Mouse (Mus musculus) adrenal gland, adult 8-10 months (tissue): ENCODE data around the gene Runx3. TPM values are rescaled to one million over a fixed set of nuclear protein-coding genes. Genes with fewer than 3 reads are reported as not detected.
"Not testable (repeated sequence)": the region's sequence is repeated elsewhere in the genome, so short reads cannot be mapped to it uniquely, and the experiment has no call there.

Source experiments
- DNase-seq: peaks from one replicate; pipeline ENCODE4 v3.0.0; 2022
- total RNA-seq, 4 experiments: library from RNA; stranded (reverse); gene quantifications; 2 replicates each; pipeline ENCODE4 v1.2.4; 2022

Gene Runx3
- total RNA-seq, 4 experiments from 2014 or later = 0.96 to 3.8 (median 2.1) TPM

DNA sequence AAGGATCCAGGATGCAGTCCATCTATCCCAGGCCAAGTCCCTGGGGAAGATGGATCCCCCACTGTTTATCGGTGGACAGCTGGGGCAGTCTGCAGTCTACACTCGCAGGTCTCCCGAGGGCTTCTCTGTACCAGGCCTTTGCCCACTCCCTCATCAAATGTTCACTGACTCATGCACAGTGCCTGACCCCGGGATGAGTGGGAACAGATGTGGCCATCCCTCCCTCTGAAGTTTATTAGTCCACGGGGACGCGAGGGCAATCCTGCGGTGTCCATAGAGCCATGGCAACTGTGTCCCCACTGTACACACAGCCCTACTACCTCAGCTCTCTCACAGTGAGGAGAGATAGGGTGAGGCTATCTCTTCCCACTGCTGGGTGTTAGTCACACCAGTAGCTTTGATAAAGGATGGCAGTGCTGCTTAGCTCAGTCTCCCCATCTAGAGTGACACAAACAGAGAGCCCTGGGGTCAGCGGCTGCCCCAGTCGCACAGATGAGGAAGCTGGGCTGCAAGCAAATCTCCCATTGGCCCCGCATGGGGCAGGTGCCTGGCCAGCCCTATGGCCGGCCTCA is 50.9 kb downstream of the Runx3 start:
- DNase-seq = no peak

- no peak for DNase-seq
Observed at GRCm38 (mm10) chr4:135175406-135176120, 55.1 kb downstream of the Runx3 start.

DNA sequence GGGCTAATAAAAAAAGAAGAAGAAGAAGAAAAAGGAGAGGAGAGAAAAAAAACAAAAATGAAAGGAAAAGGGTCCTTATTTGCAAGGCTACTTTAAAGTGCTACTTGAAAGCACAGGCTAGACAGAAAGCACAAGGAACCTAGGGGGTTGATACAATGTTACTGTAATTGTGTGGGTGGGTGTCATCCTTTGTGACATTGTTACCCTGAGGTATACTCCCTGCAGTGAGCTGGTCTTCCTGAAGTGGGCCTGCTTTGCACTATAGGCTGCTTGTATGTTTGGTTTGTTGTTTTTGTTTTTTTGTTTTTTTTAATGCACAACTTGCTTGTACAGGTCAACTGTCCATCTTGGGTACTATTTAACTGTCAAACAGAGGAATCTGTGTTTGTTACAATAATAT is 57.1 kb downstream of the Runx3 start:
- no peak for DNase-seq

- DNase-seq = no peak
Observed at GRCm38 (mm10) chr4:135179077-135179481, 58.6 kb downstream of the Runx3 start.

DNA sequence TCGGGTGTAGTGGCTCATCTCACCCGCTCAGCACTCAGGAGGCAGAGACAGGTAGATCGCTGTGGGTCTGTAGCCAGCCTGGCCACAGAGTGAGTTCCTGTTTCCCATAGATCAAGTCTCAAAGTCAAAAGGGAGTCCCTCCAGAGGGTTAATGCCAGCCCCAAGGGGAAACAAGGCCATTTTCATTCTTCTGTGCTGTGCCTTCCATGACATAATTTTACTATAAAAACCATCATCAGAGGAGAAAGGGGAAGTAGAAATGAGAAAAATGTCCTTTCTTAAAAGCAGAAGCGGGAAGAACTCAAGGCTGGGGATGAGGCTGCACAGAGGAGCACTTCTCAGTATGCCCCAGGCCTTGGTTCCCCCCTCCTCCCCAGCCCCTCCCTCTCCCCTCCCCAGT is 61.4 kb downstream of the Runx3 start:
- DNase-seq = no peak

DNA sequence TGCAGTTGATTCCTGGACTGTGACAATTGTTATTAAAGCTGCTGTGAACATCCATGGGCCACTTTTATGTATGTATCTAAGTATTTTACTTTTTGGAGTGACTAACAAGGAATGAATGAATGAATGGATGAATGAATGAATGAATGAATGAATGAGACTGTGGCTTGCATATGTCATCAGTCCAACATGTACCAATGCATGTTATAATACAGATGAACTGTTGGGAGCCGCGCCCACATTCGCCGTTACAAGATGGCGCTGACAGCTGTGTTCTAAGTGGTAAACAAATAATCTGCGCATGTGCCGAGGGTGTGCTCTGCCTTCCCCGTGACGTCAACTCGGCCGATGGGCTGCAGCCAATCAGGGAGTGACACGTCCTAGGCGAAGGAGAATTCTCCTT is 63.8 kb downstream of the Runx3 start:
- DNase-seq = not testable (repeated sequence)

GRCm38 (mm10) chr4:135189452-135190008 is 69.1 kb downstream of the Runx3 start:
- DNase-seq = no peak

DNA sequence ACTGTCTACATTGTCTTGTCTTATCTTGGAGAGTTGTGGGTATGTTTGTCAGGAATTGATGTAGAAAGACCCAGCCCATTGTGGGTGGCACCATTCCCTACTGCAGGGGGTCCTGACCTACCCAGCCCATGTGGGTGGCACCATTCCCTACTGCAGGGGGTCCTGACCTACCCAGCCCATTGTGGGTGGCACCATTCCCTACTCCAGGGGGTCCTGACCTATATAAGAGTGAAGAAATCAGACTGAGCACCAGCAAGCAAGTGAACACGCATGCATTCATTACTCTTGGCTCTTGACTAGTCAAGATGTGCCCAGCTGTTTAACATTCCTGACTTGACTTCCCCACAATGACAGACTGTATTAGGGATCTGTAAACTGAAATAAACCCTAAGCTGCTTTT is 69.9 kb downstream of the Runx3 start:
- DNase-seq = no peak

GRCm38 (mm10) chr4:135191185-135191584 is 70.7 kb downstream of the Runx3 start:
- no peak for DNase-seq

GRCm38 (mm10) chr4:135191604-135192003 is 71.2 kb downstream of the Runx3 start:
- DNase-seq = no peak

GRCm38 (mm10) chr4:135192841-135193240 is 72.4 kb downstream of the Runx3 start:
- DNase-seq = no peak

GRCm38 (mm10) chr4:135197857-135198256 is 77.4 kb downstream of the Runx3 start:
- no peak for DNase-seq

DNA sequence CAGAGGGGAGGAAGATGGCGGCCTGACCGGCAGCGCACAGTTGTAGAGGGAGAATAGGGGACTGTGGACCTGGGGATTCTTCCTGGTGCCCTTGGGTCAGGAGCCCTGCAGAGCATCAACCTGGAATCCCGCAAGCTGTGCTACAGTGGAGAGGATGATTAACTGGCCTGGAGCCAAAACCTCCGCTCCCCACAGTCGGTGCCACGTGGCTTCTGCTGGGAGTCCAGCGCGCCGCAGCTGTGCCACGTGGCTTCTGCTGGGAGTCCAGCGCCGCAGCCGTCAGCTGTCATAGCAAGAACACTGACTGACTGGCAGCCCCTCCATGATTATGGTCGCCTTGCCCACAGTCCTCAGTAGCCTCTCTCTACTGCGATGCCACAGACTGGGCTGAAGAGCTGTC is 81.3 kb downstream of the Runx3 start:
- no peak for DNase-seq

DNA sequence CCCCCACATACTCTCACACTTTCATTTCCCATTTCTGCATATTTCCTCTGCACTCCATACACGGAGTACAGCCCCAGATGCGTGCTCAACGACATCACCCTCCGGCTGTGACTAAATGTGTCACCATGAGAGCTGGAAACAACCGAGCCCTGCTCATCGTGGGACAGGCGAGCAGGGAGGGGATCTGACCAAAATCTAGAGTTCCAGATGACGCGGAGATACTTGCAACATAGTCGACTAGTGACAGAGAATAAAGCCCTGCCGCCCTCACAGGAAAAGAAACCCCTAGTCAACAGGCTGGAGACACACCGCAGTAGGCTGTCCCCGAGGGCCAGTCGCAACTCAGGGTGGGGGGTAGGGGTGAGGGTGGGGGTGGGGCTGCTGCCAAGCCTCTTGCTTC is 82.8 kb downstream of the Runx3 start:
- DNase-seq = peak; percentile 31

DNA sequence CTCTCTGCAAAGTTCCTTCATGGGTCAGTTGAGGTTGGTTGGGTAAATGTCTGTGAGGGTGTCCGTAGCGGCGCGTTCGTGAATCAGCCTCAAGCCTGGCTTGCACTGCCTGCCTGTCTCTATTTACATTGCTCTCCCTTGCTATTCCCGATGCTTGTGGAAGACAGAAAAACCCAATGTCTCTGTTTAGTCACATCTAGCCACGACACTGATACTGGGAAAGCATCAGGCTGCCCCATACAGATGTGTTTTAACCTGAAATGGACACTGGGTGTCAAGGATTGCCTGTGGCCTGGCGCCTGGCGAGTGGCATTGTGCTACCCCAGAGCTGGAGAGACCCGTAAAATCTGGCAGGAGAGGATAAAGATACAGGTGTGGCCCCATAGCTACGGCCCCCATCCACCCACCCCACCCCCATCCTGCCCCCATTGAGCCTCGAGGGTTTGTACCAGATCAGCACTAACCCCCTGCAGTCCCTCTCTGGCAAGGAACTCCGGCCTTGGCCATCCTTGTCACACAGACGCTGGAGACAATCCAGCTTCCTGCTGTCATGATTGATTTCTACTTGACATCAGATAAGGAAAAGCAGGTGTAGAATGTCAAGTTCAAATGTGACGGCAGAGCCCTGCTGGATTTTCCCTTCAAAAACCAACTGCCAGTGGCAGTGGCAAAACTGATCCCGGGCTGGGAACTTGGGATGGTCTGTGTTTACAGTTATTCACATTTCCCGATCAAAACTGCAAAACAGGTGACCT is 83.5 kb downstream of the Runx3 start:
- peak; percentile 45 for DNase-seq

- no peak for DNase-seq
Observed at GRCm38 (mm10) chr4:135204666-135205065, 84.2 kb downstream of the Runx3 start.

GRCm38 (mm10) chr4:135205254-135205653 is 84.8 kb downstream of the Runx3 start:
- DNase-seq = no peak

- DNase-seq = peak; percentile 70
Observed at GRCm38 (mm10) chr4:135205711-135206600, 85.5 kb downstream of the Runx3 start.

DNA sequence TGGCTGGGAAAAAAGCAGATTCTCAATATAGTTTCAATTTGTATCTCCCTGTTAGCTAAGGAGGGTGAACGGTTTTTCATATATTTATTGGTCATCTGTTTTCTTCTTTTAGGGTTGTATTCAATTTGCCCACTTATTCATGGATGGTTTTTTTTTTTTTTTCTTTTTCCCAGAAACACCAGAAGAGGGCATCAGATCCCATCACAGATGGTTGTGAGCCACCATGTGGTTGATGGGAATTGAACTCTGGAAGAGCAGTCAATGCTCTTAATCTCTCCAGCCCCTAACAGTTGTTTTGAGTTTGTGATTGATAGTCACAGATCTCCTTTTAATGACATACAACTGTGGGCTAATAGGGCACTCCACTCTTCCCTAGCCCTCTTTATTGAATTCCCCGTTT is 89.4 kb downstream of the Runx3 start:
- no peak for DNase-seq

DNA sequence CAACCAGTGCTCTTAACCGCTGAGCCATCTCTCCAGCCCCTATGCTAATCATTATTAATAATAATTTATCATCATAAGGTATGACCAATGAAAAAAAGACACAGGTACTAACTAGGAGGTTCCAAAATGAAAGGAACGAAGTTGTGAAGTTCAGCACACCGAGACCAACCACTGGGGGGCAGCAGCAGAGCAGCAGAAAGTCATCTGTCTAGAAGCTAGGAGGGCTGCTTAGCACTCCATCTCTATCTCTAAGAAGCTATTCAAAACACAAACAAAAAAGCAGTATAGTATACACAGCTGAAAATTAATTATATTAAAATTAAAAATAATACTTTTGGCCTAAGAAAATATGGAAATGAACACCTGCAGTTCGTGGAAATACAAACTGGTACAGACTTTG is 99.2 kb downstream of the Runx3 start:
- peak; percentile 44 for DNase-seq

DNA sequence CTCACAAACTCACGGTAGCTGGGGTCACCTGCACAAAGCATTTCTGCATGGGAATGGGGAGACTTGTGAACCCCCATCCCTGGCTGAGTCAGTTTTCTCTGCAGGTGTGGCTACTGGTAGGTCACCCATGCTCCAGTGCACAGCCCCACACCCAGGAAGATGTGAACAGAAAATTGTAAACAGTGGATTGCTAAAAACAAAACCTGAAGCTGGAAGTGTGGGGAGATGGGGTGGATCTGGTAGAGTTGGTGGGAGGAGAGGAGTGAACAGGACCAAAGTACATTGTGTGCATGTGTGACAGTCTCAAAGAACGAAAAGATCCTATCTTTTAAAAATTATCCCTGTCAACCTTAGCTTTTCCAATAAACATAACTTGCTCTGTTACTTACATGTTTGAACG is 100.2 kb downstream of the Runx3 start:
- DNase-seq = no peak
